Mouse (Mus musculus): ENCODE measurements around the gene E130308A19Rik. TPM values are rescaled to one million over a fixed set of nuclear protein-coding genes. Genes with fewer than 3 reads are reported as not detected.

Gene E130308A19Rik
- polyA plus RNA-seq, 1 experiment = 5.4 TPM

GRCm38 (mm10) chr4:59639163-59639562, 13.2 kb downstream of the E130308A19Rik start:
- no peak for DNase-seq (ENCODE audit: low spot score)

- no peak for DNase-seq (ENCODE audit: low spot score)
These were observed 14.7 kb downstream of the E130308A19Rik start for GRCm38 (mm10) chr4:59640720-59641119.

DNA sequence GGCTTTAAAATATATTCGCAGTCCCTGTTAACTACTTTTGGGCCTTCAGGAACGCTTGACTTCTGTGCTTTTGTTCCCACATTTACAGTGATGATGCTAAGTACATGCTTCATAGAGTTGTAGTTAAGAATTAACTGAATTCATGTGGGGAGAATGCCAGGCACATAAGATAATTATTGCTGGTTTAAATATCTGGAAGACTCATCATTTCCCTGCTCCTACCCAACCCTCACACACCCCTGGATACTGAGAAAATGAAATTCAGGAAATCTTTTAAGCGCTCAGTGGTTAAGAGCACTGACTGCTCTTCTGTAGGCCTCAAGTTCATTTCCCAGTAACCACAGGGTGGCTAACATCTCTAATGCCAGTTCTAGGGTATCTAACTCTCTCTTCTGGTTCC, 16.0 kb downstream of the E130308A19Rik start:
- DNase-seq (ENCODE audit: low spot score) = no peak

- DNase-seq (ENCODE audit: low spot score) = no peak
These were observed 16.6 kb downstream of the E130308A19Rik start for GRCm38 (mm10) chr4:59642657-59643056.

DNA sequence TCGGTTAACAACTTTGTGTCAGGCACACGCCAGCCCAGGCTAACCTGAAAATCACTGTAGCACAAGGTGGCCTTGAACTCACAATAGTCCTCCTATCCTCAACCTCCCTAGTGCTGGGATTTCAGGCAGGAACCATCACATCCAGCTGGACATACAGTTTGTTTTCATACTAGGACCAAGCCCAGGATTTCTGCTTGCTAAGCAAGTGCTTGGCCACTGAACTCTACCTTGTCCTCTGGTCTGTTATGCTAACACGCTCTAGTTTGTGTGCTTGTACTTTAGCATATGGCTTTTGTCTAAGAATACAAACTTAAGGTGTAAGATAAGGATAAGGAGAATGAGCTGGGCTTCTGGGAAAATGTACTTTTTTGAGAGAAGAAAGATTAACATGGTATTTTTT, 18.4 kb downstream of the E130308A19Rik start:
- no peak for DNase-seq (ENCODE audit: low spot score)

- DNase-seq (ENCODE audit: low spot score) = no peak
These were observed 19.0 kb downstream of the E130308A19Rik start for GRCm38 (mm10) chr4:59644992-59645391.

DNA sequence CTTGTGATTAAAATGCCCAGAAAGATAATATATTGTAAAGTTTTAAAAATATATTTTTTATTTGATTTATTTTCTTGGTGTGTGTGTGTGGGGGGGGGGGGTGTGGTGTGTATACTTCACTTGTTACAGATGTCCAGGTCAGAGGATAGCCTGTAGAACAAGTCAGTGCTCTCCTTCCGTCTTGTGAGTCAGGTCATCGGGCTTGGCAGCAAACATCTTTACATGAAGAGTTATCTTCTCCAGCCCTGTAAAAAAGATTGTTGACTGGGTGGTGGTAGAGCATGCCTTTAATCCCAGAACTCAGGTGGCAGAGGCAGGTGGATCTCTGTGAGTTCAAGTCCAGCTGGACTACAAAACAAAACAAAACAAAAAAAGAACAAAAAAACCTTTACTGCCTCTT, 19.6 kb downstream of the E130308A19Rik start:
- no peak for DNase-seq (ENCODE audit: low spot score)

DNA sequence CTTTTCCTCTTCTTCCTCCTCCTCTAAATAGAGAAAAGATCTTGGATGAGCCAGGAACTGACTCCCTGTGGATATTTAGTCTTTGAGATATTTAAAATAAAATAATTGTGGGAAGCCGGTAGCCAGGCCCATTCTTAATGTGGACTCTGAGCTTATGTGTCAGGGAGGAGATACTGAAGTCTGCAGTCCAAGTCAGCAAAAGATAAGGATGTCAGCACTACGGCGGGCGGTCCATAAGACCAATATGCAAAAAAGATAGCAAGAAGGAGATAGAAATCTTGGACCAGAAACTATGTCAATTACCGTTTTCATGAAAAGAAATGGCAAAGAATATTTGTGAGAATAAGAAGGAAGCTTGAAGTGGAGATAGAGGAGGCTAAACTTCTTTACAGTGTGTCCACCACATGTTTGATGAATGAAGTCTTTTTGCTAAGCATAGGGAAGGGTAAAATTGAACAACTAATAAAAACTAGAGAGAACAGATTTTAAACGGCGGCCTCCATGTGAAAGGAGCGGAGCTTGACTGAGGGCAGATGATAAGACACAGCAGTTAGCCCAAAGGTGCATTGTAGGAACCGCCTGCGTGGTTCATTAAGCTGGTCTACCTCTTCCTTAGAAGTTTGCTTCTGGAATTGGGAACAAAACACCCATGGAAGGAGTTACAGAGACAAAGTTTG, 20.1 kb downstream of the E130308A19Rik start:
- no peak for DNase-seq (ENCODE audit: low spot score)

- no peak for DNase-seq (ENCODE audit: low spot score)
These were observed 23.1 kb downstream of the E130308A19Rik start for GRCm38 (mm10) chr4:59649119-59649518.

DNA sequence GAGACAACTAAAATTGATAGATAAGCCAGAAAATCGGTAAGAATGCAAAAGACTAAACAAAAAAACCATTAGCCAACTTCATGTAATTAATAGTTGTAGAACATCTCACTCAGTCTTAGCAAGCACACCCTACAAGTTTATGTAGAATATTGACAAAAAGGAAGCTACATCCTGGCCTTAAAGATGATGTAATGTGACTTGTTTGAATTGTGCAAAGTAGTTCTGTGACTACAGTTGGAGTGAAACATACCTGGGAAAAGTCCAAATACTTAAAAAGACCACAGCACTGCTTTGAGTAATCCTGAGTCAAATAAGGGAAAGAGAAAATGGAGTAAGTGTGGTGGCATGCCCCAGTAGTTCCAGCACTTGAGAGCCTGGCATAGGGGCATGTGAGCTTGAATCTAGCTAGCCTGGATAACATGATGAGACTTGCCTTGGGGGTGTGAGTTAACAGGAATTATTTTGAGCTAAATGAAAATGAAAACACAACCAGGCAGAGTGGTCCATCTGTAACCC, 26.2 kb downstream of the E130308A19Rik start:
- no peak for DNase-seq (ENCODE audit: low spot score)

GRCm38 (mm10) chr4:59656061-59656642, 30.1 kb downstream of the E130308A19Rik start:
- DNase-seq (ENCODE audit: low spot score) = no peak

- no peak for DNase-seq (ENCODE audit: low spot score)
These were observed 36.2 kb downstream of the E130308A19Rik start for GRCm38 (mm10) chr4:59662163-59662562.

GRCm38 (mm10) chr4:59663451-59663850, 37.4 kb downstream of the E130308A19Rik start:
- no peak for DNase-seq (ENCODE audit: low spot score)

- DNase-seq (ENCODE audit: low spot score) = no peak
These were observed 40.7 kb downstream of the E130308A19Rik start for GRCm38 (mm10) chr4:59666550-59667317.

DNA sequence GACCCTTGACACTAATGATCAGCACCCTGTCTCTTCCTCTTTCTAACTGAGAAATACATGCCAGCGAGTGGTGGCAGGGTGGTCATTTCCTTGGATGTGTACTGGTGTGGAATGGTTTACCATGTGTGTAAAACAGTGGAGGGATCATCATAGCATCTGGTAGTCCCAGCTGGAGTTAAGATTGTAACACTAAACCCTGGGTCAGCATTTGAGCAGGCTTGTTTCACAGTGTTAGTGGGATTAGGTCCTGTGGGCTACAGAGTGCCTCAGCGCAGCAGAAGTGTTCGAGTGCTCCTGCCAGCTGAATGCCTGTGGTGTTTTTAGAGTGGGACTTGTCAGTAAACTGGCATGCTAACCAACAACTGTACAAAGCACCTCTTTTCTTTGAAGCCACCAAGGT, 42.0 kb downstream of the E130308A19Rik start:
- DNase-seq (ENCODE audit: low spot score) = no peak

DNA sequence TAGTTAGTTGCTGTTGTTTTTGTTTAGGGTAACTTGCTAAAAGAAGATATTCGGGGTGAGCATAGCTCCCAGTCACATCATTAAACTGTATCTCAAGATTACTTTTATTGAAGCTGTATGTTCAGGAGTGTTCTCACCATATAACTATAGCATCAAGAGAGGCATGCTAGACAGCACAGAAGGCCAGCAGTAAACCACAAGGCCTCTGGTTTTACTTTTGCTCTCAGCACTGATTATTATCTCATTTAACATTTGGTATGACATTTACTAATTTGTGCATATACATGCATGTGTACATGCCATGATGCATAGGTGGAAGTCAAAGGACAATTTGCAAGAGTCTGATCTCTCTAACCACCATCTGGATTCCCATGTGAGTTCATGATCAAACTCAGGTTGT, 43.1 kb downstream of the E130308A19Rik start:
- DNase-seq (ENCODE audit: low spot score) = no peak

- DNase-seq (ENCODE audit: low spot score) = no peak
These were observed 44.0 kb downstream of the E130308A19Rik start for GRCm38 (mm10) chr4:59670015-59670414.

GRCm38 (mm10) chr4:59673423-59674117, 47.6 kb downstream of the E130308A19Rik start:
- DNase-seq (ENCODE audit: low spot score) = no peak

DNA sequence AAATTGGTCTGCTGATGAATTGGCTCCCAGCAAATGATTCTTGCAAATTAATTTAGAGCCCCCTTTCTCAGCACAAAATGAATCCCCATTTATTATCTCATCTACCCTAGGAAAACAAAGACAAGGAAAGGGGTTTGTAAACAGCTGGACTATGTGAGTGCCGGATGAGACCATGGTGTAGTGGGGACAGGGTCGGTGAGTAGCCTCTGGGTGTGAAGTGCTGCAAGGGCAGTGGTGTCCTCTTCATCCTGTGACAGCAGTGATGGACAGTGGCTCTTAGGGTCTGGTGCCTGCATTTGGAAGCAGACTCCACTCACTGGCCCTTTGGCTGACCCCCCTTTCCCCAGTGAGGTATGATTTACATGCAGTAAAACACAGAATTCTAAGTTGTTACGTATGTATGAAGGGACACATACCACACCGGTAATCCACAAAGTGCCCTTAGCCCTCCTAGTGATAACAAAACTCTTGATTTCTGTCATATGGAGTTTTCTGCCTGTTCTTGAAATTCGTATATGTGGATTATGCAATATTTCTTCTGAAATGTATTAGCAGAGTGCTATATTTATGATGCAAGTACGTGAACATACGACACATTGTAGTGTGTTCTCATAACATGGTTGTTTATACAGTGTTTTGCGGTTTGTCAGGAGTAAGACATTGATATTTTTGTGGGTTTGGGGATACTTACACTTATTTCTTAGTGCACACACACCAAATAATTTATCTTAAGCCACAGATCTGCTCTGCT, 49.1 kb downstream of the E130308A19Rik start:
- no peak for DNase-seq (ENCODE audit: low spot score)

- no peak for DNase-seq (ENCODE audit: low spot score)
These were observed 49.7 kb downstream of the E130308A19Rik start for GRCm38 (mm10) chr4:59675699-59676098.

GRCm38 (mm10) chr4:59681383-59681782, 55.4 kb downstream of the E130308A19Rik start:
- DNase-seq (ENCODE audit: low spot score) = no peak
